Mouse (Mus musculus) urinary bladder, postnatal 4 days (tissue): ENCODE data around the gene Vgll4.

Experiments
- DNase-seq, 2 experiments: peaks; one replicate each; pipeline ENCODE4 v3.0.0; 2021 to 2022; ENCODE audit warnings: low spot score in 2 of 2

Gene Vgll4

GRCm38 (mm10) chr6:114969213-114970120 is at the start of gene Vgll4:
TSS of gene Vgll4 (minus strand) at chr6:114969994.
- peak; percentile 58 to 76 for DNase-seq

GRCm38 (mm10) chr6:115015461-115015860 is 45.7 kb upstream of the Vgll4 start:
- DNase-seq, result no peak

- no peak for DNase-seq
These were observed 43.8 kb upstream of the Vgll4 start for GRCm38 (mm10) chr6:115013574-115013973.

GRCm38 (mm10) chr6:115011792-115012191 is 42.0 kb upstream of the Vgll4 start:
- DNase-seq, result no peak

GRCm38 (mm10) chr6:115010815-115011214 is 41.0 kb upstream of the Vgll4 start:
- DNase-seq, result no peak

GRCm38 (mm10) chr6:115010304-115010703 is 40.5 kb upstream of the Vgll4 start:
- no peak for DNase-seq

- peak; percentile 62 to 87 for DNase-seq
These were observed 37.9 kb upstream of the Vgll4 start for GRCm38 (mm10) chr6:115007728-115008127.

GRCm38 (mm10) chr6:115006948-115007347 is 37.2 kb upstream of the Vgll4 start:
- DNase-seq, result no peak

- no peak for DNase-seq
These were observed 36.3 kb upstream of the Vgll4 start for GRCm38 (mm10) chr6:115006065-115006464.

GRCm38 (mm10) chr6:115005351-115005890 is 35.6 kb upstream of the Vgll4 start:
- no peak for DNase-seq

GRCm38 (mm10) chr6:115004636-115005035 is 34.8 kb upstream of the Vgll4 start:
- no peak for DNase-seq

GRCm38 (mm10) chr6:114998374-114999031 is 28.7 kb upstream of the Vgll4 start:
- DNase-seq, result no peak

- DNase-seq, result no peak
These were observed 27.7 kb upstream of the Vgll4 start for GRCm38 (mm10) chr6:114997471-114997870.

- no peak for DNase-seq
These were observed 27.1 kb upstream of the Vgll4 start for GRCm38 (mm10) chr6:114996910-114997309.

- no peak for DNase-seq
These were observed 24.3 kb upstream of the Vgll4 start for GRCm38 (mm10) chr6:114994079-114994478.

GRCm38 (mm10) chr6:114993659-114994058 is 23.9 kb upstream of the Vgll4 start:
- no peak for DNase-seq

- no peak for DNase-seq
These were observed 22.1 kb upstream of the Vgll4 start for GRCm38 (mm10) chr6:114991909-114992308.

- DNase-seq, result peak in 1 of 2 experiments; percentile 30
These were observed 18.8 kb upstream of the Vgll4 start for GRCm38 (mm10) chr6:114988619-114988980.

GRCm38 (mm10) chr6:114987966-114988618 is 18.3 kb upstream of the Vgll4 start:
- DNase-seq, result peak in 1 of 2 experiments; percentile 50

GRCm38 (mm10) chr6:114982671-114983070 is 12.9 kb upstream of the Vgll4 start:
- no peak for DNase-seq

GRCm38 (mm10) chr6:114979715-114980114 is 9.9 kb upstream of the Vgll4 start:
- no peak for DNase-seq

GRCm38 (mm10) chr6:114976915-114977419 is 7.2 kb upstream of the Vgll4 start:
- DNase-seq, result no peak
